Mouse (Mus musculus) bone marrow macrophage, adult 2 months (primary cell): ENCODE results near the gene Pax4.

Source experiments
- CTCF ChIP-seq: IDR thresholded peaks from 2 replicates; pipeline ENCODE4 v1.5.1; 2012; ENCODE audit warnings: low read depth, mild to moderate bottlenecking, low read length, moderate library complexity
- POLR2A ChIP-seq: IDR thresholded peaks from 2 replicates; pipeline ENCODE4 v1.6.1; 2012; ENCODE audit warnings: mild to moderate bottlenecking, low read depth, low read length, borderline replicate concordance

- TF ChIP-seq CTCF (no peak), POLR2A (no peak)
These were observed 17.7 kb downstream of the Pax4 start for GRCm38 (mm10) chr6:28431538-28431855.
